Mouse (Mus musculus) intestine, embryonic 14.5 days (tissue): ENCODE measurements around the gene Pard3b. TPM values are rescaled to one million over a fixed set of nuclear protein-coding genes. Genes with fewer than 3 reads are reported as not detected.

ENCODE experiments used
- ATAC-seq: fragments of 200-750 bp; cut with Nextera tagmentation; replicated peaks from 2 replicates; pipeline ENCODE4 v1.8.0; 2017; ENCODE audit warnings: low read depth, moderate number of reproducible peaks, moderate TSS enrichment, moderate library complexity; ENCODE audit not compliant: low FRiP score, low TSS enrichment
- DNase-seq: peaks from one replicate; pipeline ENCODE4 v3.0.0-alpha.2; 2018; ENCODE audit warnings: low spot score
- H3K27ac ChIP-seq: fragments of 300-500 bp; sonication (generic); 2 replicates; pipeline ENCODE4 v1.5.1; 2014; ENCODE audit warnings: low read depth, mild to moderate bottlenecking, control low read depth
- H3K27me3 ChIP-seq: fragments of 300-500 bp; sonication (generic); replicated peaks from 2 replicates; pipeline ENCODE4 v1.6.1; 2014; ENCODE audit warnings: low read length, control low read depth; ENCODE audit not compliant: control insufficient read depth, insufficient read depth
- H3K36me3 ChIP-seq: fragments of 300-500 bp; sonication (generic); 2 replicates; pipeline ENCODE4 v1.6.1; 2014; ENCODE audit warnings: low read length, control low read depth; ENCODE audit not compliant: control insufficient read depth, insufficient read depth
- H3K4me1 ChIP-seq: fragments of 300-500 bp; sonication (generic); replicated peaks from 2 replicates; pipeline ENCODE4 v1.6.1; 2014; ENCODE audit warnings: low read length, control low read depth, mixed read lengths; ENCODE audit not compliant: control insufficient read depth, insufficient read depth
- H3K4me2 ChIP-seq: fragments of 300-500 bp; sonication (generic); 2 replicates; pipeline ENCODE4 v1.6.1; 2014; ENCODE audit warnings: low read length
- H3K4me3 ChIP-seq: fragments of 300-500 bp; sonication (generic); 2 replicates; pipeline ENCODE4 v1.5.1; 2014; ENCODE audit warnings: low read depth, low read length, control low read depth, mixed read lengths
- H3K9ac ChIP-seq: fragments of 300-500 bp; sonication (generic); 2 replicates; pipeline ENCODE4 v1.6.1; 2014; ENCODE audit warnings: mild to moderate bottlenecking, low read length
- H3K9me3 ChIP-seq: fragments of 300-500 bp; sonication (generic); 2 replicates; pipeline ENCODE4 v1.6.1; 2016; ENCODE audit warnings: low read length, control low read depth; ENCODE audit not compliant: control insufficient read depth
- WGBS: fragments of 180-500 bp; shearing (Covaris S2); extraction: QIAGEN DNeasy Blood & Tissue Kit; methylation state at CpG from one replicate; pipeline ENCODE4 v1.1.7; 2014; 5-methylcytosine and 5-hydroxymethylcytosine counted together
- polyA plus RNA-seq: library from polyadenylated mRNA; unstranded; fragments of >200 nt; fragmentation: Nextera tagmentation; extraction: Ambion mirVana; gene quantifications from 2 replicates; pipeline ENCODE4 v1.2.1, GENCODE M21; 2014

Pard3b gene
- polyA plus RNA-seq, 1 experiment from 2014 or later = 37.7 TPM

GRCm38 (mm10) chr1:62518621-62519213 is 880.1 kb downstream of the Pard3b start:
- DNase-seq = no peak
- ATAC-seq = no peak
- Histone ChIP-seq H3K9me3 (no peaks in the 10 kb centered on the region), H3K27me3 (no peaks in the 10 kb centered on the region), H3K4me2 (no peak overlapping the region), H3K4me3 (no peak overlapping the region), H3K36me3 (no peaks in the 10 kb centered on the region), H3K4me1 (peaks cover 5% of the 10 kb centered on the region), H3K9ac (no peak overlapping the region), H3K27ac (no peak overlapping the region)
- 72% methylated on average over 2 of the region's 2 CpGs for WGBS

GRCm38 (mm10) chr1:62521368-62521767 is 882.7 kb downstream of the Pard3b start:
- Histone ChIP-seq H3K36me3 (no peaks in the 10 kb centered on the region), H3K4me1 (no peaks in the 10 kb centered on the region; the same call in none of the 2 replicates), H3K9ac (no peak overlapping the region), H3K4me2 (no peak overlapping the region), H3K27ac (no peak overlapping the region), H3K4me3 (no peak overlapping the region), H3K27me3 (no peaks in the 10 kb centered on the region), H3K9me3 (no peaks in the 10 kb centered on the region)
- 80% methylated on average over 7 of the region's 7 CpGs for WGBS
- DNase-seq (no peak), ATAC-seq (no peak)

- Histone ChIP-seq H3K4me2 (no peak overlapping the region), H3K36me3 (no peaks in the 10 kb centered on the region)
These were observed 884.1 kb downstream of the Pard3b start for GRCm38 (mm10) chr1:62522761-62523160.

GRCm38 (mm10) chr1:62527788-62528187 is 889.2 kb downstream of the Pard3b start:
- 61% methylated on average over 7 of the region's 7 CpGs for WGBS
- ATAC-seq (no peak), DNase-seq (no peak)
- no peaks in the 10 kb centered on the region for H3K27me3 ChIP-seq
- H3K9ac ChIP-seq = no peak overlapping the region
- H3K4me1 ChIP-seq = no peaks in the 10 kb centered on the region; the same call in none of the 2 replicates
- no peak overlapping the region for H3K4me2 ChIP-seq
- no peaks in the 10 kb centered on the region for H3K36me3 ChIP-seq
- H3K9me3 ChIP-seq = no peaks in the 10 kb centered on the region
- H3K4me3 ChIP-seq = no peak overlapping the region
- no peak overlapping the region for H3K27ac ChIP-seq

More at GRCm38 (mm10) chr1:62522761-62523160, 884.1 kb downstream of the Pard3b start:
- Histone ChIP-seq H3K9ac (no peak overlapping the region), H3K27ac (no peak overlapping the region), H3K27me3 (no peaks in the 10 kb centered on the region), H3K4me3 (no peak overlapping the region), H3K9me3 (no peaks in the 10 kb centered on the region), H3K4me1 (no peaks in the 10 kb centered on the region; the same call in none of the 2 replicates)
- ATAC-seq (no peak), DNase-seq (no peak)
- 44% methylated on average over 2 of the region's 2 CpGs for WGBS

GRCm38 (mm10) chr1:62529941-62530340 is 891.3 kb downstream of the Pard3b start:
- Histone ChIP-seq H3K4me2 (no peak overlapping the region), H3K4me1 (no peaks in the 10 kb centered on the region; the same call in 1 of the 2 replicates), H3K9me3 (no peaks in the 10 kb centered on the region), H3K4me3 (no peak overlapping the region), H3K36me3 (no peaks in the 10 kb centered on the region), H3K9ac (no peak overlapping the region), H3K27ac (no peak overlapping the region), H3K27me3 (no peaks in the 10 kb centered on the region)
- ATAC-seq = no peak
- 87% methylated on average over 8 of the region's 8 CpGs for WGBS
- DNase-seq = no peak

GRCm38 (mm10) chr1:62532426-62533126 is 894.0 kb downstream of the Pard3b start:
- H3K4me1 ChIP-seq = no peaks in the 10 kb centered on the region; the same call in 1 of the 2 replicates
- H3K9ac ChIP-seq = no peak overlapping the region
- H3K9me3 ChIP-seq = no peaks in the 10 kb centered on the region
- WGBS = 51% methylated on average over 10 of the region's 10 CpGs
- DNase-seq (no peak), ATAC-seq (no peak)
- no peak overlapping the region for H3K4me2 ChIP-seq
- H3K36me3 ChIP-seq = no peaks in the 10 kb centered on the region
- no peak overlapping the region for H3K27ac ChIP-seq
- H3K27me3 ChIP-seq = no peaks in the 10 kb centered on the region
- H3K4me3 ChIP-seq = no peak overlapping the region

GRCm38 (mm10) chr1:62548953-62549352 is 910.3 kb downstream of the Pard3b start:
- H3K4me3 ChIP-seq = no peak overlapping the region
- H3K9ac ChIP-seq = no peak overlapping the region
- H3K36me3 ChIP-seq = no peaks in the 10 kb centered on the region
- H3K4me2 ChIP-seq = no peak overlapping the region
- H3K9me3 ChIP-seq = no peaks in the 10 kb centered on the region
- no peak overlapping the region for H3K27ac ChIP-seq
- ATAC-seq (no peak), DNase-seq (no peak)
- peaks cover 8% of the 10 kb centered on the region; the same call in 1 of the 2 replicates for H3K4me1 ChIP-seq
- 82% methylated on average over 4 of the region's 4 CpGs for WGBS
- no peaks in the 10 kb centered on the region for H3K27me3 ChIP-seq

GRCm38 (mm10) chr1:62550546-62550945 is 911.9 kb downstream of the Pard3b start:
- H3K4me3 ChIP-seq = no peak overlapping the region
- 37% methylated on average over 2 of the region's 2 CpGs for WGBS
- H3K27ac ChIP-seq = peak overlapping the region; percentile 65; the same call in 1 of the 2 replicates
- no peak overlapping the region for H3K9ac ChIP-seq
- peaks cover 8% of the 10 kb centered on the region; the same call in 1 of the 2 replicates for H3K4me1 ChIP-seq
- H3K9me3 ChIP-seq = no peaks in the 10 kb centered on the region
- no peak for ATAC-seq
- H3K27me3 ChIP-seq = no peaks in the 10 kb centered on the region
- H3K36me3 ChIP-seq = no peaks in the 10 kb centered on the region
- DNase-seq = no peak
- no peak overlapping the region for H3K4me2 ChIP-seq
